Mouse (Mus musculus) thymus, postnatal 25 days (tissue): ENCODE data around the gene Tbc1d2.
"Not testable (repeated sequence)": the region's sequence is repeated elsewhere in the genome, so short reads cannot be mapped to it uniquely, and the experiment has no call there.

Source experiments
- DNase-seq: peaks from one replicate; pipeline ENCODE4 v3.0.0; 2022

The Tbc1d2 gene

DNA sequence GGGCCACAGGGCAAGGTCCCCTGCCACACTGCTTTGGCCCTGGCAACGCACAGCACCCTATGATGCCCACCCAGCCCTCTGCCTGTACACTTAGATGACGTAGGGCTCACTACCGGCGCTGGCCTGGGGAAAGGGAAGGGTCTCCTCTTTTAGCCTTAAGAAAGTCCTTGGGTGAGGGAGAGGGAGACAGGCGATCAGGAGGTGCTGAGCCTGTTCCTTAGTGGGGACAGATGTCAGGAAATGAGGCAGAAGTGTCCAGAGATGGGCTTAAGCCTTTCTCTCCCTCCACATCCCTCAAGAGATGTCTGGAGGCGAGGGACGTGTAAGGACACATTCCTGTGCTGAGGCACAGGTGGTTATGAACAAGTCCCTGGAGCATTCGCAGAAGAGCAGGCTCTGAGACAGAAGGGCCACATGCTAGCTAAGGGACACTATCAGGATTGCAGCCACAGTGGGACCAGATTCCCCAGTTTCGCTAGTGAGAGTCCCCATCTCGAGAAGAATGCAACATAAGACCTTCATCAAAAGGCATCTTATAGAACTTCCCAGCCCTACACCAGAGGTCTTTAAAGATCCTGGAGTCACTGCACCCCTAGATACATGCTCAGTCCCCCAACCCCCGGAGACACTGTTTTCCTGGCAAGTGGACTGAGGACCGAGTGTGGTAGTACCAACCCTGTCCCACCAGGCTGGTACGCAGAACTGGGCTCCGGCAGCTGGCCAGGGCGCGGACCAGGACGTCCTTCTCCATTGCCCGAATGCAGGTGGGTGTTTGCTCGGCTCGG lies 49.3 kb downstream of the Tbc1d2 start:
- DNase-seq: no peak

DNA sequence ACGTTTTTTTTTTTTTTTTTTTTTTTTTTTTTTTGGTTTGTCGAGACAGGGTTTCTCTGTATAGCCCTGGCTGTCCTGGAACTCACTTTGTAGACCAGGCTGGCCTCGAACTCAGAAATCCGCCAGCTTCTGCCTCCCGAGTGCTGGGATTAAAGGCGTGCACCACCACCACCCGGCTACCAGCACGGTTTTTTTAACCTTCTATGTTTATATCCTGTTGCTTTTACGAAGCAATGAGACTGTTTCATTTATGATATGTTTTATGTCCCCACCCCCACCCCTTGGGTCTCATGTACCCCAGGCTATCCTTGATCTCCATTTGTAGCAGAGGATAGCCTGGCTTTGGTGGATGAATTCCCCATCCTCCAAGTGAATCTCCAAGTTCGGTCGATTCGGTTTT lies 50.4 kb downstream of the Tbc1d2 start:
- DNase-seq: not testable (repeated sequence)

GRCm38 (mm10) chr4:46598981-46599380 lies 51.0 kb downstream of the Tbc1d2 start:
- DNase-seq: no peak

- DNase-seq: no peak
These were observed 51.9 kb downstream of the Tbc1d2 start for GRCm38 (mm10) chr4:46598111-46598510.

- DNase-seq: peak; percentile 29
These were observed 52.6 kb downstream of the Tbc1d2 start for GRCm38 (mm10) chr4:46597286-46597961.

- no peak for DNase-seq
These were observed 53.6 kb downstream of the Tbc1d2 start for GRCm38 (mm10) chr4:46596398-46596797.

- no peak for DNase-seq
These were observed 55.9 kb downstream of the Tbc1d2 start for GRCm38 (mm10) chr4:46594131-46594530.

GRCm38 (mm10) chr4:46593472-46593871 lies 56.5 kb downstream of the Tbc1d2 start:
- DNase-seq: no peak

- peak; percentile 24 for DNase-seq
These were observed 58.0 kb downstream of the Tbc1d2 start for GRCm38 (mm10) chr4:46591833-46592520.

GRCm38 (mm10) chr4:46590810-46591209 lies 59.2 kb downstream of the Tbc1d2 start:
- no peak for DNase-seq

- no peak for DNase-seq
These were observed 59.9 kb downstream of the Tbc1d2 start for GRCm38 (mm10) chr4:46589946-46590684.

- DNase-seq: no peak
These were observed 60.9 kb downstream of the Tbc1d2 start for GRCm38 (mm10) chr4:46589151-46589550.

DNA sequence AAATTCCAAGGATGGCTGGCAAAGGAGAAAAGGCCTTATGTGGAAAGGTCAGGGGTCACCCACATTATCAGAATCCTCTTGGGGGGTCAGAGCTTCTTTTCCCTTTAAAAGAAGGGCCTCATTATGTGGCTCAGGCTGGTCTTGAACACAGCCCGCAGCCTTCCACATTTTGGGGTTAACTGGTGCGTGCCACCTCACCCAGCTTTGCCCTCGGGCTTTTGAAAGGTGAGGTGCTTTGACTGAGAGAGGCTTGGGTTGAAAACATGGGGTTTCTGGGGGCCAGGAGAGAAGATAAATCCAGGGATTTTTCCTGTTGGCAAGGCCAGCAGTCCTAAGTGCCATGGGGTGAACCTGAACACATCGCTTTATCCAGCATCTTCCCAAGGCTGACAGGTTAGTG lies 63.5 kb downstream of the Tbc1d2 start:
- no peak for DNase-seq

- DNase-seq: no peak
These were observed 64.2 kb downstream of the Tbc1d2 start for GRCm38 (mm10) chr4:46585811-46586190.

GRCm38 (mm10) chr4:46585041-46585810 lies 64.8 kb downstream of the Tbc1d2 start:
- DNase-seq: no peak

- DNase-seq: not testable (repeated sequence)
These were observed 65.5 kb downstream of the Tbc1d2 start for GRCm38 (mm10) chr4:46584536-46584935.

GRCm38 (mm10) chr4:46584084-46584483 lies 65.9 kb downstream of the Tbc1d2 start:
- not testable (repeated sequence) for DNase-seq

GRCm38 (mm10) chr4:46582024-46582423 lies 68.0 kb downstream of the Tbc1d2 start:
- not testable (repeated sequence) for DNase-seq

DNA sequence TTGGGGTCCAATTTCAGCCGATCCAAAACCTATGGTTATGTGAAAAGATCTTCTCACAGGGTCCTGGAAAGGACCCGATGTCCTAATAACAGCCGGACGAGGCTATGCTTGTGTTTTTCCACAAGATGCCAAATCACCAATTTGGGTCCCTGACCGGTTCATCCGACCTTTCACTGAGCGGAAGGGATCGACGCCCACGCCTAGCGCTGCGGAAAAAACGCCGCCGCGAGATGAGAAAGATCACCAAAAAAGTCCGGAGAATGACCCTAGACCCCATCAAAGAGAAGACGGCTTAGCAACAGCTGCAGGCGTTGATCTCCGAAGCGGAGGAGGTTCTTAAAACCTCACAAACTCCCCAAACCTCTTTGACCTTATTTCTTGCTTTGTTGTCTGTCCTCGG lies 68.4 kb downstream of the Tbc1d2 start:
- not testable (repeated sequence) for DNase-seq

- DNase-seq: not testable (repeated sequence)
These were observed 69.2 kb downstream of the Tbc1d2 start for GRCm38 (mm10) chr4:46580799-46581243.

GRCm38 (mm10) chr4:46578796-46579346 lies 71.1 kb downstream of the Tbc1d2 start:
- not testable (repeated sequence) for DNase-seq

DNA sequence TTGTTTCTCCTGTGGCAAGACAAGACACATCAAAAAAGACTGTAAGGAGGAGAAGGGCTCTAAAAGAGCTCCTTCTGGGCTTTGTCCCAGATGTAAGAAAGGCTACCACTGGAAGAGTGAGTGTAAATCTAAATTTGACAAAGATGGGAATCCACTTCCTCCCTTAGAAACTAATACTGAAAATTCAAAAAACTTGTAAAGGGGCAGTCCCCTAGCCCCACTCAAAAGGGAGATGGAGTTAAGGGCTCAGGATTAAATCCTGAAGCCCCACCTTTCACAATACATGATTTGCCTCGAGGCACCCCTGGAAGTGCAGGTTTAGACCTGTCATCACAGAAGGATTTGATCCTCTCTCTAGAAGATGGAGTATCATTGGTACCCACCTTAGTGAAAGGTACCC lies 71.8 kb downstream of the Tbc1d2 start:
- no peak for DNase-seq
